Mouse (Mus musculus) liver, postnatal 0 days (tissue): ENCODE data around the gene Ghsr. TPM values are rescaled to one million over a fixed set of nuclear protein-coding genes. Genes with fewer than 3 reads are reported as not detected.

Experiments used
- ATAC-seq: fragments of 200-750 bp; cut with Nextera tagmentation; 2 replicates; pipeline ENCODE4 v1.8.0; 2017; ENCODE audit warnings: mild to moderate bottlenecking, moderate library complexity
- DNase-seq: peaks from one replicate; pipeline ENCODE4 v3.0.0-alpha.2; 2016
- H3K27ac ChIP-seq: fragments of 300-500 bp; sonication (generic); 2 replicates; pipeline ENCODE4 v1.5.1; 2014; ENCODE audit warnings: antibody characterized with exemption, moderate library complexity, mild to moderate bottlenecking, low read depth
- H3K27me3 ChIP-seq: fragments of 300-500 bp; sonication (generic); 2 replicates; pipeline ENCODE4 v1.6.1; 2014; ENCODE audit warnings: low read length, control low read depth, mixed read lengths; ENCODE audit not compliant: insufficient read depth
- H3K36me3 ChIP-seq: fragments of 300-500 bp; sonication (generic); replicated peaks from 2 replicates; pipeline ENCODE4 v1.6.1; 2014; ENCODE audit warnings: mild to moderate bottlenecking, control low read depth, low read length, moderate library complexity, mixed read lengths; ENCODE audit not compliant: insufficient read depth
- H3K4me1 ChIP-seq: fragments of 300-500 bp; sonication (generic); 2 replicates; pipeline ENCODE4 v1.6.1; 2014; ENCODE audit warnings: antibody characterized with exemption, mild to moderate bottlenecking, control low read depth; ENCODE audit not compliant: insufficient read depth
- H3K4me2 ChIP-seq: fragments of 300-500 bp; sonication (generic); 2 replicates; pipeline ENCODE4 v1.6.1; 2014; ENCODE audit warnings: low read depth, mild to moderate bottlenecking, low read length, moderate library complexity, mixed read lengths
- H3K4me3 ChIP-seq: fragments of 300-500 bp; sonication (generic); 2 replicates; pipeline ENCODE4 v1.5.1; 2014; ENCODE audit warnings: low read depth, low read length
- H3K9ac ChIP-seq: fragments of 300-500 bp; sonication (generic); replicated peaks from 2 replicates; pipeline ENCODE4 v1.6.1; 2014; ENCODE audit warnings: mild to moderate bottlenecking, moderate library complexity
- H3K9me3 ChIP-seq: fragments of 300-500 bp; sonication (generic); 2 replicates; pipeline ENCODE4 v1.6.1; 2016; ENCODE audit warnings: mild to moderate bottlenecking, control low read depth, low read length, mixed read lengths
- CTCF ChIP-seq: sonication (generic); IDR thresholded peaks from 2 replicates; pipeline ENCODE4 v1.5.1; 2016; ENCODE audit warnings: antibody characterized with exemption, low read depth
- EP300 ChIP-seq: IDR thresholded peaks from 2 replicates; pipeline ENCODE4 v1.6.1; 2016; ENCODE audit warnings: antibody characterized with exemption, low read depth, mild to moderate bottlenecking
- WGBS: fragments of 180-500 bp; shearing (Covaris S2); extraction: QIAGEN DNeasy Blood & Tissue Kit; methylation state at CpG from one replicate; pipeline ENCODE4 v1.1.7; 2014; ENCODE audit not compliant: insufficient replicate concordance; 5-methylcytosine and 5-hydroxymethylcytosine counted together
- polyA plus RNA-seq: library from polyadenylated mRNA; unstranded; fragments of >200 nt; fragmentation: Nextera tagmentation; extraction: Ambion mirVana; gene quantifications from 2 replicates; pipeline ENCODE4 v1.2.1, GENCODE M21; 2015

Ghsr gene
- polyA plus RNA-seq, 1 experiment from 2014 or later = not detected

DNA sequence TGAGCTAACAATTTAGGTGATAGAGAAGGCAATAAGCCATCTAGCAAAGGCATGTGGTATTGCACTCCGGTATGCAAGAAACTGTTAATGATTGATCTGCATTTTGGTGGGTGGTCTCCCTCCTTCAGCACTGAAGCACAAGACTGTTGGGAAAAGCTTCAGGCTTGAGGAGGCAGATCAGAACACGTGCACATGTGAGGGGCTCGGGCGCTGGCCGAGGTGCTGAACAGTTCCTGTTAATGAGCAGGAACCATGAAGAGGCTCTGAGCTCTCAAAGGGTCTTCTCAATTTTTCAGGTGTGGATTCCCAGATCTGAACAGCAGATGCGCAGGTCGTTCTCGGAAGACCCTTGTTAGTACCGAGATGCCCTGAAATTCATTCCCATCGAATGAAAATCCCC is 1.0 kb upstream of the Ghsr start:
- H3K36me3 ChIP-seq = no peaks in the 10 kb centered on the region
- no peaks in the 10 kb centered on the region for H3K9me3 ChIP-seq
- H3K4me3 ChIP-seq = no peak overlapping the region
- H3K4me1 ChIP-seq = no peaks in the 10 kb centered on the region
- H3K9ac ChIP-seq = no peak overlapping the region
- DNase-seq (peak; percentile 32), ATAC-seq (no peak)
- TF ChIP-seq CTCF (no peak), EP300 (no peak)
- no peak overlapping the region for H3K4me2 ChIP-seq
- no peak overlapping the region for H3K27ac ChIP-seq
- WGBS = 7% methylated on average over 10 of the region's 10 CpGs
- peaks cover 37% of the 10 kb centered on the region for H3K27me3 ChIP-seq

GRCm38 (mm10) chr3:27370582-27371275 is 422 bp upstream of the Ghsr start:
- Histone ChIP-seq H3K36me3 (no peaks in the 10 kb centered on the region), H3K4me3 (no peak overlapping the region), H3K9ac (no peak overlapping the region), H3K27ac (no peak overlapping the region), H3K4me2 (no peak overlapping the region), H3K4me1 (no peaks in the 10 kb centered on the region), H3K27me3 (peaks cover 37% of the 10 kb centered on the region), H3K9me3 (no peaks in the 10 kb centered on the region)
- TF ChIP-seq CTCF = no peak
- no peak for TF ChIP-seq EP300
- 7% methylated on average over 20 of the region's 20 CpGs for WGBS
- ATAC-seq (no peak), DNase-seq (no peak)

- TF ChIP-seq EP300 (no peak), CTCF (no peak)
- ATAC-seq (no peak), DNase-seq (no peak)
- no peak overlapping the region for H3K9ac ChIP-seq
- H3K4me3 ChIP-seq = no peak overlapping the region
- H3K4me1 ChIP-seq = no peaks in the 10 kb centered on the region
- no peak overlapping the region for H3K4me2 ChIP-seq
- no peak overlapping the region for H3K27ac ChIP-seq
- H3K27me3 ChIP-seq = peaks cover 37% of the 10 kb centered on the region
- no peaks in the 10 kb centered on the region for H3K36me3 ChIP-seq
- H3K9me3 ChIP-seq = no peaks in the 10 kb centered on the region
- 3% methylated on average over 74 of the region's 77 CpGs for WGBS
These were observed 837 bp downstream of the Ghsr start for GRCm38 (mm10) chr3:27371725-27372650.

GRCm38 (mm10) chr3:27374396-27374795 is 3.2 kb downstream of the Ghsr start:
- peaks cover 33% of the 10 kb centered on the region for H3K27me3 ChIP-seq
- no peaks in the 10 kb centered on the region for H3K4me1 ChIP-seq
- no peak overlapping the region for H3K4me3 ChIP-seq
- ATAC-seq (no peak), DNase-seq (no peak)
- H3K9ac ChIP-seq = no peak overlapping the region
- no peak overlapping the region for H3K27ac ChIP-seq
- no peaks in the 10 kb centered on the region for H3K36me3 ChIP-seq
- H3K9me3 ChIP-seq = no peaks in the 10 kb centered on the region
- no peak overlapping the region for H3K4me2 ChIP-seq
- TF ChIP-seq CTCF (no peak), EP300 (no peak)
- WGBS = 54% methylated on average over 9 of the region's 9 CpGs

DNA sequence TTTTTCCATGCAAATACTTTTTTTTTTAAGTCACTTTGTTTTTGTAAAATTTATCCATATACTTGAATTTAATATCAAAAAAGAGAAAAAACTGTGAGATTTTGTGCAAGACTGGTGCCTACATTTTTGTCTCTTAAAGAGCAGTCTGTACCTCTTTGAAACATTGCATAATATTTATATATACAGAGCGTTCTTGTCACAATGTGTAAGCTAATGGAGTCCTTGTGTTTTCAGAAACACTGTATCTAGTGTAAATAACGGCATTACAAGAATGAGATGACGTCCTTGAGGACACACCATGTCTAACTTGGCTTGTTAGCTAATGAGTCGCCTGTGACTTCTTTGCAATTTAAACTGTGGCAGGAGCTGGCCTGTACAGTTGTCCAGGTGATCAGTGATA is 6.8 kb downstream of the Ghsr start:
- no peaks in the 10 kb centered on the region for H3K9me3 ChIP-seq
- H3K27me3 ChIP-seq = peaks cover 2% of the 10 kb centered on the region; the same call in 1 of the 2 replicates
- no peak for TF ChIP-seq CTCF
- no peak for TF ChIP-seq EP300
- no peak overlapping the region for H3K4me2 ChIP-seq
- no peak overlapping the region for H3K27ac ChIP-seq
- no peak overlapping the region for H3K9ac ChIP-seq
- no peaks in the 10 kb centered on the region for H3K36me3 ChIP-seq
- 62% methylated on average over 4 of the region's 4 CpGs for WGBS
- no peaks in the 10 kb centered on the region for H3K4me1 ChIP-seq
- DNase-seq (no peak), ATAC-seq (no peak)
- H3K4me3 ChIP-seq = no peak overlapping the region

GRCm38 (mm10) chr3:27384836-27385235 is 13.7 kb downstream of the Ghsr start:
- no peak overlapping the region for H3K9ac ChIP-seq
- WGBS = 56% methylated on average over 3 of the region's 3 CpGs
- no peak overlapping the region for H3K4me2 ChIP-seq
- ATAC-seq (no peak), DNase-seq (no peak)
- H3K9me3 ChIP-seq = no peaks in the 10 kb centered on the region
- H3K27ac ChIP-seq = no peak overlapping the region
- no peak overlapping the region for H3K4me3 ChIP-seq
- no peaks in the 10 kb centered on the region for H3K4me1 ChIP-seq
- H3K27me3 ChIP-seq = no peaks in the 10 kb centered on the region
- H3K36me3 ChIP-seq = no peaks in the 10 kb centered on the region
- TF ChIP-seq EP300 (no peak), CTCF (no peak)
